In the genomic region with DNA sequence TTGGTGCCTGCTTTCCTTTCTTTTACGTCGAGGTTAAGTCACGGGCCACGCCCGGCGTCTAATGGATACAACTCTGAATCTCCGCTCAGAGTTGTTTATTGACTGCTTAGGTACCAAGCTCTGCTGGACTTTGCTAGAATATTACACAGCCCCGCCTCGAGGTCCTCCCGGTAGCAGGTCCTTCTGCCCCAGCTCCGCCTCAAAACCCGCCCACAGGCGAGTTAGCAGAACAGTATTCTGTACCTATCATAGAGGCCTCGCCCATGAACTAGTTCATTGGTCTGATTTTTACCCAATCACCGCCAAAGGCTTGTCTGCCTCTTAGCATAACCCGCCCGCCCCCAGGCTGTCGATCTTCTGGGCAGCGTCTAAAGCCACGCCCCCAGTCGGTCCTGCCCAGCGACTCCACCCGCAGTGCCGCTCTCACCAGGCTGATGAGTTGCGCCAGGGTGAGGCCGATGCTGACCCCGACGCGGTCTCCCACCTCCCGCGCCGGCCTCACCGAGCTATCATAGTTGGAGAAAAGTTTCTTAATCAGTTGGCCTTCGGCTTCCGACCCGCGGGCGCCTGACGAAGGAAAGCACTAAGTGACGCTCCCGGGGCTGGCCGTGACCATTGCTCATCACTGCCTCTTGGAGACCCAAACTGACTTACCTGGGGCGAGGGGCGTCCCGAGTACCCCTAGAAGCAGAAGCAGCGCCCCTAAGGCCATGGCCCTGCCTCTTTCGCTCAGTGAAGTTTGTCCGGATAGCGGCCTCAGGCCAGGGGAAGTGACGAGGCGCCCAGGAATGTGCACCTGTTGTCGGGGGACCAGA, we compare ENCODE assay signal across 8 mouse cellular contexts. TPM values are rescaled to one million over a fixed set of nuclear protein-coding genes. Genes with fewer than 3 reads are reported as not detected.
DNase-seq lines count a peak whose midpoint lies in the region; ATAC-seq and TF ChIP-seq lines count a peak whose summit lies in the region.

Chrnb1 (minus strand) TSS at position 776 of the 815 bp plus-strand sequence.

- peak within 1 kb of the TSS; percentile 35 for H3K4me3 ChIP-seq in C2C12 (ENCODE audit: insufficient read depth, poor library complexity, severe bottlenecking)
- H3K4me3 ChIP-seq in heart, embryonic 10.5 days, result peak within 1 kb of the TSS; percentile 65
- H3K4me3 ChIP-seq in kidney, embryonic 15.5 days (replicated peaks), result peak within 1 kb of the TSS; percentile 52
- H3K4me3 ChIP-seq in stomach, embryonic 14.5 days (ENCODE audit: low read depth, low read length), result peak within 1 kb of the TSS; percentile 44

- H3K4me1 ChIP-seq in heart, embryonic 10.5 days, result peaks cover 33% of the 10 kb centered on the region
- H3K4me1 ChIP-seq in kidney, embryonic 15.5 days, result peaks cover 31% of the 10 kb centered on the region
- peaks cover 15% of the 10 kb centered on the region for H3K4me1 ChIP-seq in stomach, embryonic 14.5 days (ENCODE audit: control insufficient read depth, insufficient read depth, low read length)

- peak within 1 kb of the TSS; percentile 96 for H3K4me2 ChIP-seq in kidney, embryonic 15.5 days
- peak within 1 kb of the TSS; percentile 95 for H3K4me2 ChIP-seq in stomach, embryonic 14.5 days (replicated peaks; ENCODE audit: low read depth, low read length)

- peak; percentile 95 for ATAC-seq in erythroblast, adult 5-6 weeks (replicated peaks; ENCODE audit: low FRiP score, poor library complexity, severe bottlenecking)
- peak; percentile 96 for ATAC-seq in kidney, embryonic 15.5 days (replicated peaks; ENCODE audit: low FRiP score)
- peak; percentile 95 for ATAC-seq in monocyte, adult 5-6 weeks (replicated peaks; ENCODE audit: insufficient number of reproducible peaks, low FRiP score, low TSS enrichment, poor library complexity, severe bottlenecking)
- ATAC-seq in stomach, embryonic 14.5 days (ENCODE audit: insufficient number of reproducible peaks, insufficient read depth, low FRiP score, low read depth), result peak; percentile 97

- DNase-seq in brain, adult 2 months (ENCODE audit: low read depth, low spot score), result peak; percentile 97
- peak; percentile 98 for DNase-seq in heart, embryonic 10.5 days (ENCODE audit: low spot score)
- peak; percentile 98 for DNase-seq in liver

- no peak for TF ChIP-seq CTCF in C2C12 (IDR thresholded peaks at IDR 0.05; ENCODE audit: control insufficient read depth, insufficient read depth, insufficient read length)

- peak within 1 kb of the TSS; percentile 72 for H3ac ChIP-seq in C2C12 (ENCODE audit: control insufficient read depth, insufficient read length, low read depth)

- no peaks in the 10 kb centered on the region for H3K79me2 ChIP-seq in C2C12 (ENCODE audit: control insufficient read depth, insufficient read depth)

- WGBS in heart, embryonic 10.5 days, result 2% methylated on average over 52 of the region's 52 CpGs
- WGBS in kidney, embryonic 15.5 days, result 2% methylated on average over 52 of the region's 52 CpGs
- WGBS in stomach, embryonic 14.5 days, result 1% methylated on average over 52 of the region's 52 CpGs

- no peaks in the 10 kb centered on the region for H3K27me3 ChIP-seq in C2C12 (ENCODE audit: control insufficient read depth, insufficient read depth, insufficient read length)
- peaks cover 63% of the 10 kb centered on the region for H3K27me3 ChIP-seq in heart, embryonic 10.5 days (ENCODE audit: insufficient read depth, poor library complexity, severe bottlenecking)
- peaks cover 36% of the 10 kb centered on the region for H3K27me3 ChIP-seq in kidney, embryonic 15.5 days
- H3K27me3 ChIP-seq in stomach, embryonic 14.5 days (ENCODE audit: control insufficient read depth, insufficient read depth, low read length), result no peaks in the 10 kb centered on the region

- H3K36me3 ChIP-seq in C2C12 (ENCODE audit: control insufficient read depth, insufficient read depth), result peaks cover 20% of the 10 kb centered on the region
- H3K36me3 ChIP-seq in heart, embryonic 10.5 days, result no peaks in the 10 kb centered on the region
- H3K36me3 ChIP-seq in kidney, embryonic 15.5 days, result no peaks in the 10 kb centered on the region
- no peaks in the 10 kb centered on the region for H3K36me3 ChIP-seq in stomach, embryonic 14.5 days (ENCODE audit: control insufficient read depth, insufficient read depth, low read length)

- no peaks in the 10 kb centered on the region for H3K9me3 ChIP-seq in heart, embryonic 10.5 days
- H3K9me3 ChIP-seq in kidney, embryonic 15.5 days (replicated peaks), result no peaks in the 10 kb centered on the region
- no peaks in the 10 kb centered on the region for H3K9me3 ChIP-seq in stomach, embryonic 14.5 days (ENCODE audit: control insufficient read depth, low read depth, low read length)

- H3K79me3 ChIP-seq in C2C12 (ENCODE audit: low read depth), result no peaks in the 10 kb centered on the region

- H3K9ac ChIP-seq in kidney, embryonic 15.5 days, result peak within 1 kb of the TSS; percentile 53
- 0 out of 2 replicates have a peak within 1 kb of the TSS, but pooled peaks have one; percentile 28 for H3K9ac ChIP-seq in stomach, embryonic 14.5 days (replicated peaks; ENCODE audit: low read depth, low read length)

- H3K27ac ChIP-seq in heart, embryonic 10.5 days, result peak within 1 kb of the TSS; percentile 83
- H3K27ac ChIP-seq in kidney, embryonic 15.5 days, result peak within 1 kb of the TSS; percentile 59
- no peak within 1 kb of the TSS for H3K27ac ChIP-seq in stomach, embryonic 14.5 days (ENCODE audit: low read length)

TF ChIP-seq in C2C12, 6 proteins besides CTCF, POLR2A, EP300 and RAD21:
- TF ChIP-seq MAX (IDR thresholded peaks at IDR 0.05) (peak; percentile 46), MYOG (IDR thresholded peaks at IDR 0.05; ENCODE audit: control insufficient read depth, extremely low read depth, insufficient read length) (no peak), MYOD1 (IDR thresholded peaks at IDR 0.05; ENCODE audit: control insufficient read depth, insufficient read length, low read depth) (peak; percentile 92)

RNA-seq across cellular contexts. Expression of gene Chrnb1, which starts in this region (rescaled TPM):
- polyA plus RNA-seq in C2C12 (2012; fragmentation: generic; extraction: Trizol), result 37.7 TPM
- total RNA-seq in erythroblast, adult 5-6 weeks (2015; ENCODE audit: low replicate concordance), result 4.0 TPM in 1 of 2 replicates, not detected in the other
- total RNA-seq in erythroblast, adult 5-6 weeks (2017; ENCODE audit: low replicate concordance), result 0.26 TPM in 1 of 2 replicates, not detected in the other
- 3.9 and 4.9 TPM in 2 replicates for polyA plus RNA-seq in heart, embryonic 10.5 days (2016; fragmentation: Nextera tagmentation; extraction: Ambion mirVana)
- polyA plus RNA-seq in kidney, embryonic 15.5 days (2015; fragmentation: Nextera tagmentation; extraction: Ambion mirVana), result 11.4 and 12.3 TPM in 2 replicates
- 2.3 to 5.8 TPM (median 2.7 TPM) in 3 replicates for total RNA-seq in monocyte, adult 5-6 weeks (2017)
- 6.7 and 7.5 TPM in 2 replicates for polyA plus RNA-seq in stomach, embryonic 14.5 days (2014; fragmentation: Nextera tagmentation; extraction: Ambion mirVana)
